Mouse (Mus musculus) frontal cortex, adult (tissue): Measurements from ENCODE around the gene Tmem135.

Experiments
- ATAC-seq: cut with Nextera tagmentation; 2 replicates; pipeline ENCODE4 v1.9.2; 2017; ENCODE audit warnings: mild to moderate bottlenecking, moderate library complexity, mixed read lengths; ENCODE audit not compliant: low TSS enrichment

Gene Tmem135

DNA sequence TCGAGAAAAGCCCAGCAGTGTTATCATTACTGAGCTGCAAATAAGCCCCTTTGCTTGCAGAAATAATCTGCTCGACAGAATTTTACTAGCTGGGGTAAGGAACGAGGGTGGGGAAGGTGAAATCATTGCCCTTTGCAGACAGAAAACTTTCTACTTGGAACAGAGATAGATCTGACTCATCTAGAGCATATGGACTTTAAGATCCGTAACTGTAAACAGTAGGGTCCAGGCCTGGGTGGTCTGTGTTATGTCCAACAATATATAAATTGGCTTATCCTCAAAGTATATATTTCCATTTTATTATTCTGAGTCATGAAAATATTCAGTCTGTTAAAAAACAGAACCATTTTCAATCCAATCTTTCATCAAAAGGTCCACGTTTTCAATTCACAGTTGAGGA lies 221.1 kb downstream of the Tmem135 start:
- no peak for ATAC-seq

DNA sequence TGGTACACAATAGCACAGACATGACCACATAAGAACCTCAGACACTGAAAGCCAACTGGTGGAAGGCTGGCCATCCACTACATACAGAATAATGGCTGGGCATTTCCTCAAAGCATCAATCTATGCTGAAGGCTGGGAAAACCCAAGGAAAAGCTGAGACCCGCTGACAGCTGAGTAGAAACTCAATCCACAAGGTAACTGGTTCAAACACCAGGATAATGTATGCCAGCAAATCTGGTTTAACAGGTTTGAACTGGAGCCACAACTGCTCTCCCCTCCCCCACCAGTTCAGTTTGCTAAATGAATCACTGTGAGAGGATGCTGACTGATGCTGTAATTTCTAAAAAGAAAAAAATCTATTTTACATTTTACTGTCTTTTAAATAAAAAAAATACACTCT lies 222.7 kb downstream of the Tmem135 start:
- no peak for ATAC-seq

DNA sequence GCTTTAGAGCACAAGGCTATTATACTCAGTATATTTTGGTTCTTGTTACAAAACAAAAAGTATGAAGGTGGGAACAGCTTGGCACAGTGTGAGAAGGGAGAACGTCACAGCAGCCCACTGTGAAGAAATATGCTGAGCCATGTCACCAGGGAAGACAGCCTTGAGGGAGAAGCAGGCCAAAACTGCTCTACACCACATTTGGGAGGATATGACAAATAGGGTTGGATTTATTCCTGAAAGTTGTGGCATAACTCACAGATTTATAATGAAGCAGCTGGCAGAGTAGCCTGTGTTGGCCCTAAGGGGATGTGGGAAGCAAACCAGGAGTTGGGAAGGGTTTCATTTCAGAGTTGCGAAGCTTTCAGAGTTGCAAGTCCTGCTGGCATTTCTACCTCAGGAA lies 225.4 kb downstream of the Tmem135 start:
- ATAC-seq: peak; percentile 96

DNA sequence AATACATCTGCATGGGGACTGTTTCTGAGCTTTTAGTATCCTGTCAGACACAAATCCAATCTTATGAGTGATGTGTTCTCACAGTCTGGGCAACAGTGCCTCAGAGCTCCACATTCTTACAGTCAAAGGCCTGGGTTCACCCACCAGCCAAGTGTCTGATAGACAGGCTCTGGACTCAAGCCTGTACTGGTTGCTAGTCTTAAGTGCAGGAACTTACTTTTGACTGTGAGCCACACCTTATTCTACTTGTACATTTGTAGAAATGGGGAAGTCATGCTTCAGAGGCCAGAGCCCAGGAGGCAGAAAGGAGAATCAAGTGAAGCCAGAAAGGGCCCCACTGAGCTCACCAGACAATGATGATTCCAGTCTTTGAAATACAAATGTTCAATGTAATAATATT lies 226.1 kb downstream of the Tmem135 start:
- no peak for ATAC-seq

DNA sequence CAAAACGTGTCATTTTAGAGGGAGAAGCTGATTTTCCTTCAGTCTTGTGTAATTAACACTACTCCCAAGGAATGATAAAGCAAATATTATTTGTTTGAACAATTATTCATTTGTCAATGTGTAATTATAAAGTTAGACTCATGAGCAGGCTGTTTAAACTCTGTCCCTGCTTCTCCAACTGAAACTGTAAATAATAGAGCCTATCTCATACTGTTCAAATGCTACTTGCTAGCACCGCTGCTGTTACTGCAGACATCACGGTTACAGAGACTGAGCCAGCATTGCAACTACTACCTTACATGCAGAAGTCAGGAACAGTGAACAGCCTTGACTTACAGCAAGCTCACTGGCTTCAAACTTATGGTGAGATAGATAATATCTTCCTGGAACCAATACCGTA lies 229.6 kb downstream of the Tmem135 start:
- no peak for ATAC-seq

DNA sequence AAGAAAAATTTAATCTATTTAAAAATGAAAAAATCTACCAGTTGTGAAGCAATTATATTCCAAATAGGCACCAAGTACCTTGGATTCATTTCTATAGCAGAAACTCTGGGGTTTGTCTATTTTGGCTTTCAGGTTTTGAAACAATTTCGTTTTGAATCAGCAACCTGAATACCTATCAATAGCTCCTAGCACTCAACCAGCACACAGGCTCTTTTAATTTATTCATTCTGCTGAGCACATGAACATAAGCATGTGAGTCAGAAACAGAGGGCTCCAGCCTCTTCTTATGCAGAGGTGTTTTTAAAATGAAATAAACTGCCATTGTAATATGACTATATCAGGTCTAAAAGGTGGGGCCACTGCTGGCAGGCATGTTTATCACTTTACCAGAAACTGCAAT lies 231.0 kb downstream of the Tmem135 start:
- peak; percentile 69; the same call in 1 of the 2 replicates for ATAC-seq

DNA sequence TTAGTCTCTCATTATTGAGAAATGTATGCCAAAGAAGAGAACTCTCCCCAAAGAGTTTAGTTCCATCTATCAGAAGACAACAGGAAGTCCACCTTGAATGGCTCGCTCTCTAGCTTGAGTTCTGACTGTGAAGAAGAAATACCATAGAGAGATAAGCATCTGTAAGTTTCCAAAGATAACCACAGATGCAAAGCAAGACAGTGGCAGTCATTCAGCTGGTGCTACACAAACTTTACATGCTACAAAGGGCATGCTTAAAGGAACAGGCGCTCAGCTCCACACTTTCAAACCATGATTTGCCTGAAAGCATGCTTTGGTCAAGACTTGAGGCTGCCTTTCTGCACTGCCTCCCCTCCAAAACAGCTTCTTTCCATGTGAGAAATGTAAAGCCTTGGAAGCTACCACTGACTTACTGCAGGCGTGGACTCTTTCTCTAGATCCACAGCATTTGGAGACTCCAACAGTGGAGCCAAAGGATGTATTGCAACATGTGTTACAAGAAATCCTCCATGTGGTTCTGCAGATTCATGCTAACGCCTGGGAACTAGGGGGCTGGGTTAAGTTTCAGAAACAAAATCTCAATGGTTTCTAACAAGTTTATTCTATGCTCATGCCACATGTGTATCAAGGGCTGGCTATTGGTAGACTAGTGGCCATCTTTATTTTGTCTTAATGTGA lies 232.1 kb downstream of the Tmem135 start:
- no peak for ATAC-seq

DNA sequence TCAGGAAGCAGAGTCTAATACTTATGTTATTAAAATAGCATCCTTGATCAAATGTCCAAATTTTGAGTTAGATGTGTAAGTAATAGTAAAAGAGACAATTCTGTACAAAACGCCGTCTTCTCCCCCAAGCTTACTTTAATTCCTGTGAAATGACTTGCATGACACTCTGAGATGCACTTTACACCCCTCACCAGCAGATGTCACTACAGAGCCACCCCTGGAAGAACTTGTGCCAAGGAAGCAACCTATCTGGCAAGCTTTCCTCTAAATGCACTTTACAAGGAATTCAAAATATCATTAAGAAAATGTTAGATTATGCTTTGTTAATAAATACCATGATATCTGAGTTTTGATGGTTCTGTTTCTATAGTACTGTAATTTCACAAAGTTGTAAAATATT lies 235.4 kb downstream of the Tmem135 start:
- 0 out of 2 replicates have a peak, but pooled peaks have one; percentile 44 for ATAC-seq

DNA sequence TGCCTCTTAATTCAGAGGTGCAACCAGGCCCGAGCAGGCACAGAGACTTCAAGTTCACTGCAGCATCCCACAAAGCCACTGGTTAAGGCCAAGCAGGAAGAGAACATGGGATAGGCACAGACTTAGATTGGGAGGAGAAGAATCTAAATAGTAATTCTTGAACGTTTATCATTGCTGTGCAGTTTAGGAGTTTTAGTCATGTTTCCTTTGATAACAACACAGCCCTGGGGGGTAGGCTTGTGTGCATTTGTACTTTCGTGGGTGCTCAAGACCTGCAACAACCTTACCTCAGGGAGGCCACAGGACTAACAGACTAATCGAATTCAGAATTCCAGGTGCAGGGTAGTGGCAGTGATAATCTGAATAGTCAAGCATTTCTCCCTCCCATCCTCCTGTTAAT lies 238.5 kb downstream of the Tmem135 start:
- no peak for ATAC-seq

DNA sequence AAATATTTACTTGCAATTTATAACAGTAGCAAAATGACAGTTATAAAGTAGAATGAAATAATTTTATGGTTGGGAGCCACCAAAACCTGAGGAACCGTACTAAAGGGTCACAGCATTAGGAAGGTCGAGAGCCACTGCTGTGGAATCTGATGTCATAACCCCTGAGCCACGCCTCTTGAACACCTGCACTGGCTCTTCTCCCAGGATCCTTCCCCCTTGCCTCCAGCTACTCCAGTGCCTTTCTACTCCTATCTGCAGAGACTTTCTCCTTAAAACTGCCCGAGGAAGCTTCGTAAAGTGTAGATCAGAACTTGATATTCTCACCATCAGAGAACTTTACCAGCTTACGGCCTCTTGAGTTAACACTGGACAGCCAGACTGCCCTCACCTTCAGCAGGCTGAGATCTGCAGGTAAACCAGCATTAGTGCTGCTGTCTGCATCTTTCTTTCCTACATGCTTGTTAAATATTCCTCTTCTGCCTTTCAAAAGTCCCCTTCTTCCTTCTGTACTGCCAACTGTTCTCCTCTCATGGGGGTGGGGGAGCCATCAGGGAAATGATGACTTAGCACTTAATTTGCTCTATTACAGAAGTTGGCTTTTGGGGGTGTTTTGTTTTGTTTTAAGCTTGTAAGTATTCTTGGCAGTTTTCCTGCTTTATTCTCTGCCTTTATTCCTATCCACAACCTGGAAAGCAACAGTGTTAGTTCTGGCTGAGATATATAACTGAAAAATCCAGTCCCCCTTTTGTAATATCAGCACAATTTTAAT lies 242.2 kb downstream of the Tmem135 start:
- no peak for ATAC-seq

DNA sequence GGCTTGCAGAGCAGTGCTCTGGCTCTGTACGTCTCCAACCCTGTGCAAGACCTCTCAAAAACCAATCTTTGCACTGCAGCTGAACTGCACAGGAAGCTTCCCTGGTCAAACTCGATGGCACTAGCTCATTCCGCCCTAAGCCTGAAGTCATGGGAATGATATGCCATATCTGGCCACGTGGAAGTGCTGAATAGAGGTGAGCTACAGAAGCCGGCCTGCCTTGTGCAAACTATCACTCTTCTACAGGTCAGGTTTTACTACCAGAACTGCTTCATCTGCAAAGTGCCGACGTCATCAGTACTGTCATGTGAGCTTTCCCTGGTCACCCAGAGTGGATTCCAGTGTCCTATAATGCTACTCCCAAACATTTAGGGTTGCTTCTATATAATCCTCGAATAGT lies 246.7 kb downstream of the Tmem135 start:
- ATAC-seq: no peak

DNA sequence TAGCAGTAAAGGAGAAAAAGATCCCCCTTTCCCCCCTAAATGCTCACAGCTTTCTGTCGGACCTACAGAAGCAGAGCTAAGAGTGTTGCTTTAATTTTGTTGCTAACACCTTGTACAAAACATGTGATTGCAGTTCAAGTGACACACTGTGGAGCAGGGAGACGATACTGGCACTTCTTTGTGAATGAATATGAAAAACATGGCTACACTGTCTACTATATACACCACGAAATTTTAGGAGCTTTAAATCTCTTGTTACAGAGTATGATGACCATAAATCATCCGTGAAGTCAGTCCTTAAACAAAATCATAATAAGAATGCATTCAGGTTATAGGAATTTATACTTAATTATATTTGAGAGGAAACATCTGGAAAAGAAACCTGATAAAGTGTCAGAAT lies 247.4 kb downstream of the Tmem135 start:
- no peak for ATAC-seq

DNA sequence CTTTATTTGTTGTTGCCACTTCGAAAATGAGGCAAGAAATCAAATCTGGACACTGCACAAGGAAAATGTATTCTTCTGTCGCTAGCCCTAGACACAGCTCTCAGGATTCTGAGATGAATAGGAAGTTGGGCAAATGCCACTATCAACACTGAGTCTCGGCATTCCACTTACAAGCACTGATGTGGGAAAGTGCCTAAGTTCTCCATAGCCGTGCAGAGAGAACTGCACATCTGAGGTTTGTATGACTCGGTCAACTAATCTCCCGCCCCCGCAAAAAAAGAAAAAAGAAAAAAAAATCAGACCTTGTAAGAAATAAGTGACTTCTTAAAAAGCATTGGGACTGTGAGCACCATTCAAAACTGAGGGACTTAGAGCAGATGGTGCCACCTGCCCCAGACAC lies 248.3 kb downstream of the Tmem135 start:
- 0 out of 2 replicates have a peak, but pooled peaks have one; percentile 17 for ATAC-seq

DNA sequence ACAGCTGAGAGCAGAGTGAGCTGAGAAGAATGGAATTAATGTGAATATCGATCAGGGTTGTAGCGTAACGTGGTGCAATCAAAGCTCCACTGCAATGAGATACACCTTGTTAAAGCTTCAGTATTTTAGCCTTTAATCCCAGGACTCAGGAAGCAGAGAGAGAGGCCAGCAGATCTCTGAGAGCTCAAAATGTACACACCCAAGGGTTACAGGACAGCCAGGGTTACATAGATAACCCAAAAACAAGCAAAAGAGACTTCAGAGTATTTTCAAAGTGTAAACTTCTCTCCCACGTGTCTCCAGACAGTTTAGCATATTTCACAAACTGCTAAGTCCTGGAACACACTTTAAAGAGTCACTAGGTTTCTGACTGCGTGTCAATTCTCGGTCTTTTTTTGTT lies 248.8 kb downstream of the Tmem135 start:
- ATAC-seq: no peak

DNA sequence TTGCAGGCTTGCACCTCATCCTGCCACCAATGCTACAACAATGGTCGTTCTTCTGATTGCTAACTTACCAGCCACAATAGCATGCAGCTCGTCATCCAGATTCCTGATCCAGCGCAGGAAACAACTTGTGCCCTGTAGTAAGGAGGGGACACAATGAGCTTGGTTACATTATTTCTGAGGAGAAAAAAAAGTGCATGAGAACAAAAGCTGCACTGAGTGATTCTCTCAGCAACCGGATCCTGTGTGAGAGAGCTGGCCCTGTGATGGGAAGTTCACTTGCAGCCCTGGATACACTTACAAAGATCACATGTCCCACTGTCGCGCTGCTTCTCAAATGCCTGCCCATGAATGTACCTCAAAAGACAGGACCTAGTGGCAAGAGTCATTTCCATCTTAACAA lies 252.7 kb downstream of the Tmem135 start:
- ATAC-seq: peak; percentile 34; the same call in 1 of the 2 replicates

DNA sequence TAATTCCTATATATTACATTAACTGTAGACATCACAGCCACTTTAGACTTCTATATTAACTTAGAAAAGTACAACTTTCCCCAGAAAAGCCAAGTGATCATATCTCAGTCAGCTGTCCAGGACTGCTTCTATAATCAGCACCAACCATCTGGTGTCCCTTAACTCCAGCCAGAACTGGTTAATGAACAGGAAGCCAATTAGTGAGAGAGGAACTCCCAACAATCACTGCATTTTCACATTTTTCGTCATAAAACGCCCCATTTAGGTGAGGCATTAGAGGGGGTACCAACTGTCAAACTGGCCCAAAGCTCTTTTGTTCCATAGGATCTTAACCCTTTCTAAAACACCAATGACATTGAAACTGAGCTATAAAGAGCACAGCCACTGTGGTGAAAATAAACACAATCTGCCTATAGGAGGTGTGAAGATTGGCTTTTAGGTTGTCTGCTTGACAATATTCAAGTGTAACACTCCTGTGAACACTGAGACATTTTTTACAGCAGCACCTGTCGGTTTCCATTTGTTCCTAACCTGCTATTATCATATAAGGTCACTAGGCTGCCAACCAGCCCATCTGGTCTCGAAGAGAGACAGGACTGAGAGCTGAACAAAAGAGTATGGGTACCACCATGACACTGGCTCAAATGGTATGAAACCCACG lies 263.3 kb downstream of the Tmem135 start:
- peak; percentile 69 for ATAC-seq

DNA sequence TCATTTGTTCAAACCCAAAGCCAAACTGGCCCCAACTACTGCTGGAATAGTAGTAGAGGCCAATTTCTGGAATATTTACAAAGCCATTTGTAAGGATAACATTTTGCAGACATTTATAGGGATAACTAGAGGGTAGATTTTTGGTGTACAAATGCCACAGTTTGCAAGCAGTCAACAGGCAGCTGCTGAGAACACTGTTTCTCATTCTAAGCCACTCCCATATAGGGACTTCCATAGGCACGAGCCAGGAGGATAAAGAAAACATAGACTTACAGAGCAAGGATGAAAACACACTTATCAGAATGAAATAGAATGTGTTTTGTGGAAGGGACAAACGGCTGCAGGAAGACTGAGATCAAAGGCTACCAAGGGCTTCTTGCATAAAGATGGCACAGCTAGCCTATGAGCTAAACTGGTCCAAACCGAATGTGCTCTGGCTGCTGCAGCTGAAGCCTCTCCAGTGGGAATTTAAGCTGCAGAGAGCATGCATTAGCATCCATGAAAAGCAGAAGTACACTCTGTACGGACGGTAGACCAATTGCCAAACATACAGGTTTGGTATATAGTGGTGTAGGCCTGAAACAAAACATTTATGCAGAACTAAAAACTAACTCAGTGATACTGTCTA lies 269.0 kb downstream of the Tmem135 start:
- peak; percentile 62 for ATAC-seq

DNA sequence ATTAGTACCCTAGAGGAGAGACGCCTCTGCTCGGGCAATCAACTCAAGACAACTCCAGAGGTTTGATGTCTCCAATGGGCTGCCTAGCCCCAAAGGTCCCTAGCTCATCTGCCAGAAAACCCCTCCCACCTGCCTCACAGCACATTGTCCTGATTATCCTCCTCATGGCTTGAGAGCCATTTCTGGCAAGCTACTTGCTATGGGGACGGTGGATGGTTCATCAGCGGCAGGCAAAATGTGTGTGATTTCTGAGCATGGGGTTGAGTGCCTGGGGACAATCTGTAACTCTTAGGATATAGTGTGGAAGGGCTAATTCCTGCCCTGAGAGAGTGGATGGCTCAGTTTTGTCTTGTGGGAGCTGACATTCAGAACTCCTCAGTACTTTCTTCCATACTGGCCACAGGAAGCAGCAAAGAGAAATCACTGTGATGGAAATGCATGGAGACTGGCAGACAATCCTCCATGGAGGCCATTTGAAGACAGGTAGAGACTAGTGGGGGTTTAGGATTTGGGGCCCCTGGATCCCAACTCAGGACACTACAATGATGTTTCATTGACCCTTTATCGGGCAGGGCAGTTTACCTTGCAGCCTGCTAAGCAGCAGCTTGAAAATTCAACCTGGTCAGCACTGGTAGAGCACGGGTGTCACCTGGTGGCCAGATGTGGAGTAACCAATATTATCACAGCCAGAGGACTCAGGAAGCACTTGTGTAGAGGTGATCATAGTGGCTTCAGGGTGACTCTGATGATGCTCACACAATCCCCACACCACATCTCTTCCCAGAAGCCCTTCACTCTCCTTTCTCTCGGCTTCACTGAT lies 277.7 kb downstream of the Tmem135 start:
- ATAC-seq: peak; percentile 79

DNA sequence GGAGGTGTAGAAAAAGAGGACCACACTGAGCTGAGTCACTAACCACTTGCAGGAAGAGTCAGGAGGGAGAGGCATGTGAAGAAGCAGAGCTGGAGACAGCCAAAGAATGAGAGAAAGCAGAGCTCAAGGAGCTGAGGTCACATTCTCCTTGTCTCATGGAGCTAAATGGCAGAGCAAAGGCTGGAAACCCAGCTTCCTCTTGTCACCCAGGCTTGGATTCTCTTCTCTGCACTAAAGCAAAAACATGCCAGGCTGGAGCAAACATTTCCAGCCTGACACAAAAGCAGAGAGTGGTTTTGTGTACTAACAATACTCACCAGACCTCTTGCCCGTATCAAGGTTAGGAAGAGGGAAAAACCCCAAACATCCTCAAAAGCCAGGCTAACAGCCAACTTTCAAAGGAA lies 287.8 kb downstream of the Tmem135 start:
- no peak for ATAC-seq

DNA sequence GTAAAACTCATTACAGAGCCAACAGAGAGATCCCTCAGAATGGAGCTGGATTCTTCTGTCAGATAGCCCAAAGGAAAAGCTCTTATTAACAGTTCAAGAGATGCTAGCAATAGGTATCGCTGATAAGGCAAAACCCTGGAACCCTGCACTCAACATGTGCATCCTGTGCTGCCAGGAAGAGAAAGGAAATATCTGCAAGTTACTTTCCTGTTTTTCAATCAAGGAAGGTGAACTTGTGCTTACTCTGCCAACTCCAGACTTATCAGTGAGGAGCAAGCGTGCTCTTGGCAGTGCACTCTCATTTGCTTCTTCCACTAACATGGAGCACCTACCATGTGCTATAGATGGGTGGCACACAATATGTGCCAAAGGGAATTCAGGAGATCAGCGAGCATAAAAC lies 288.4 kb downstream of the Tmem135 start:
- ATAC-seq: no peak

DNA sequence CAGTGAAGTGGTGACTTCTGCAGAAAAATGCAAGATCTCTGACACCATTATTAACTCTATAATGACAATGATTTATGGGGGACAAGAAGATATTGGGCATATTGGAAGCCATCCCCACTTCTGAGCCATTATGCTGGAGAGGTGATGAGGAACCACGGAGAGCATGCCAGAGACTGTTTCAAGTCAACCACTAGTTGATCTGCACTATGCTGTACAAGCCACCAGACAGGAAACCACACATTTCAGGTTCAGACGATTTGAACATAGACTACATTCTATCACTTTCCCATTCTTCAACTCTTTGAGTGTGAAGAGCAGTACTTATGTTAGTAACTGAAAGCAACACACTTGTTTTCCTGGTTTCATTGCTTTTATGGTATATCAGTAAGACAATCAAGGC lies 297.6 kb downstream of the Tmem135 start:
- no peak for ATAC-seq

DNA sequence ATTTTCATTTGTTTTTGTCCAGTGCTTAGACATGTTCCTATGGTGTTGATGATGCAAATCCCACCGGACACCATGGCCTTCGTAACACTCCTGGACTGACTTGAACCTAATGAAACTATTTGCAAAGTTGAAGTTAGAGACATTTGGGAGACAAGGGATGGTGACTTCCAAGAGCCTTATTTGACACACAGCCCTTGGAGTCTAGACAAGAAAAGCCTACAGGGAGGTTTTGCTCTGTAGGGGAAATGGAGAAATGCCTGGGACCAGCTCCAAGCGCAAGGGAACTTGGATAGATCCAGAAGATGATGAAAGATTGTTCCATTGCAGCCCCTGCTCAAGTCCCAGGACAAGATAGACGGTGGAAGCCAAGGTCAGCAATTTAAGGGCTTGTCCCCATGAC lies 304.3 kb downstream of the Tmem135 start:
- ATAC-seq: no peak
